Mouse (Mus musculus) megakaryocyte progenitor cell, adult 5-6 weeks (primary cell): Measurements from ENCODE around the gene Hist1h3h. TPM values are rescaled to one million over a fixed set of nuclear protein-coding genes. Genes with fewer than 3 reads are reported as not detected.

Experiments
- ATAC-seq: replicated peaks from 2 replicates; pipeline ENCODE4 v1.8.0; 2016; ENCODE audit warnings: mild to moderate bottlenecking, moderate TSS enrichment, inconsistent platforms; ENCODE audit not compliant: poor library complexity
- total RNA-seq, 2 experiments: library from RNA; stranded (forward) in 1 of 2; stranded (reverse) in 1 of 2; fragments of 157-497, 149-512 nt in 1 of 2; fragments of 200-1000 nt in 1 of 2; gene quantifications; 2 replicates each; pipeline versions ENCODE4 v1.2.3 to v1.2.4; 2015 to 2017

Hist1h3h gene
- total RNA-seq, 2 experiments from 2014 or later, result 35.1 to 295 TPM

DNA sequence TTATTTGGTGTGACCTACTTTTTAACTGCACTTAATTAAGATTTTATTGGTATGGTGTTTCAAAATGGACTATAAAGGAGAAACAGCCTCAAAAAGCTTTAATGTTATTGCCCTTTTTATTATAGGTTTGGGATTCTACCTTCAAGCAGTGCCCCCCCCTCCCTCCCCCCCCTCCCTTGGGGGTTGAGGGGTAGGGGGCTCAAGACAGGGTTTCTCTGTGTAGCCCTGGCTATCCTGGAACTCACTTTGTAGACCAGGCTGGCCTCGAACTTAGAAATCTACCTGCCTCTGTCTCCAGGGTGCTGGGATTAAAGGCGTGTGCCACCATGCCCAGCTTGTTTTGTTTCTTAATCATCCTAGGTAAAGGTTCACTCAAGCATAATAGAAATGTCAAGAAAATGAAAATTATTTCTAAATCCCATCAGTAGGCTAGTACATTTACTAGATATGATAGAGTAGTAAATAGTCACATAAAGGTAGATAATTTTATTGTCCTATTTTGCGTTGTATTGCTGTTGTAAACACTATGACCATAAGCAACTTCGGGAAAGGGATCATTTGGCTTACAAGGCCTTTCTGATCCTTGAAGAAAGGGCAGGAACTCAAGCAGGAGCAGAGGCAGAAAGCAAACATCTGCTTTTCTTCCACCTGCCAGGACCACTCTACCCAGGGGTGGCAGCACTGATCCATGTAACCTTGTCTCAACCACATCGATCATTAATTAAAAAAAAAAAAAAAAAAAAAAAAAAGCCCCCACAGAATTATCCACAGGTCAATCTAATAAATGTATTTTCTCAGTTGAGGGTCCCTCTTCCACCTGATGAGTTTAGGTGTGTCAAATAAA is 5.8 kb downstream of the Hist1h3h start:
- ATAC-seq, result no peak

DNA sequence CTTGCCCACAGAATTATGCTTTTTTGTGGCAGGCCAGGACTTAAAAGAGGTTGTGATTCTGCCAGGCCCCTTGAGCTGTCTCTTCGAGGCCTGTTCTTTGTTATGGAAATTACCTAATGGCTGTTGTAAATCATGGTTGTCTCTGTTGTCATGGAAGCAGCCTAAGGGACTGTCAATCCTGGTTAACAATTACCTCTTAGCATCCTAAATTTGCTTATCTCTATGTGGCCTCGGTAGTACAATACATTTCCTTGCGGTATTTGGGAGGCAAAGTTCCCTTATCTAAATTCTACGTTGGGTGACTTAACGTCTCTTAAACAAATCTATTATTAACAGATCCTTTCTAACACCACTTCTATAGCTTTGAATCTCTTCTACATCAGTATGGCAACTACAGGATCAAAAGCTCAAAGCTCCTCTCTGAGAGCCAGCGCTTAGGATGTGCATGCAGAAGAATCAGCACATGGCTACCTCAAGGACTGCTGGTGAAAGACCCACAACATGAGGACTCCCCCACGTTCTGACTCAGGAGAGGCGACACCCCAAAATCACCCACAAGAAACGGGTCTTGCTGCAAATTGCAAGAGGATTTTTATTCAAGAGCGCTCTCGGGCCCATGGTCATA is 10.6 kb downstream of the Hist1h3h start:
- ATAC-seq, result peak; percentile 48

DNA sequence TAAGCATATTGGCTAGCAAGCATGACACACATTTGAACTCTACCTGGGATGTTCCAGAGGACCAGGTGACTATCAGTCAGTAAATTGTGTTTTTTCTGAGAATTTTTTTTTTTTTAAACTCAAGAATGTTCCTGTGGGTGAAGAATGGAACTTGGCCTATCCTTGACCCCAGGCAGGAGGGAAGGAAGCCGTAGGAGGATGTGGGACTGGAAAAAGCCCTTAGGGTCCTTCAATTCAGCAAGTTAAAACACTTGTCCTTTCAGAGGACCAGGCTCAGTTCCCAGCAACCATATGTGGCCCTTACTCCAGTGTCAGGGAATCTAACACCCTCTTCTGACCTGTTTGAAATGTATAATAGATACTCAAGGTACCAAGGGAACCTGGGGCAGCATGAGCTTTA is 12.1 kb downstream of the Hist1h3h start:
- no peak for ATAC-seq

DNA sequence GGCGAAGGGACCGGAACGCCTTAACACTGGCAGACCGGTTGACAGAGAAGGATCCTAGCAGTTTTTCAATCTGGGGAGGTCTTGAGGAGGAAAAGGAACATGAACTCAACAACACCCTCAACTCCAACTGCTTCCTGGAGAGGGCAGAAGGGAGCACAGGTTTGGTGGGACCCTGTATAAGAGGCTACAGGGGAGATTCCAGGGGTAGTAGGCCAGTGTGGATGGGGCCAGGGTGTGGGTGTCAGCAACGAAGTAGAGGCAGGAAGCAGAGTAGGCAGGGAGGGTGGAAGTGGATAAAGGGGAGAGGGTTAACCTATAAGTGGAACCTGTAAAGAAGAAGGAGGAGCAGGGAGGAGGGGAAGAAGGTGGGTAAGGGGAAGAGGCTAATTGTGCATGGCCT is 16.0 kb downstream of the Hist1h3h start:
- no peak for ATAC-seq

DNA sequence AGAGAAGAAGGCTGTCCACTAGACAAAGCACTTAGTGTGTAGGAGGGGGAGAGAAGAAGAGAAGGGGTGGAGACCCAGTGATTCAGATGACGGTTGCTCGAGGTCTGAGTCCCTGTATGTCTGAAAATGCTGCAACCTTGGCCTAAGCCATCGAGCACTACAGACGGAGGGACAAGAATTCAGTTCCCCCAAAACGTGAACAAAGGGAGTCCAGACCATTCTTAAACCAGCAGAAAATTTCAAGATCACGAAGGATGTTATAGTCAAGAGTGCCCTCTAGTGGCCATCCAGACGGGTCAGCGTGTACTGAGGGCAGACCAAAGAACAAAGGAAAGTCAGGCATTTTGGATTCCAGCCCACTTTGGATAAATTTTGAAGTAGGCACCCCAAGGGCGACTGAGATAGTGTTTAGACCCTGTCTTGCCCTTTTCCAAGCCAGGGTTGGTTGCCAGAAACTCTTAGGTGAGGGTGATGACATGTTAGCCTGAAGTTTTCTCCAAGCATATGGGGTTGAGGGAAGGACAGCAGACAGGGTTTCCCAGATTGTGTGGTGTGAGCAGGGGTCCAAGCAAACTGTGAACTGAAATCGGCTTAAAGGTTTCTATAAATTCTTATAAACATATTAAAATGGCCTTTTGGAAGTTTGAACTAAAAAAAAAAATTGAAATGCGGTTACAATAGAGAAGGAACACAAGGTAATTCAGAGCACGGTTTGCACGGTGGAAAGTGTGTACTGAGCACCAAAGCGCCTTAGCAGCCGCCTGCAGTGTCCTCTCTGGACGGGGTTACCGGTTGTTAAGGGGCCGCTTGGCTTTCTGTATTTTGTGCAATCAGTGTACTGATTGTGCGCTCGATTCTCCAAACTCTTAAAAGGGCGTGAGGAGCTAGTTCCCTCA is 16.8 kb downstream of the Hist1h3h start:
- peak; percentile 69 for ATAC-seq

DNA sequence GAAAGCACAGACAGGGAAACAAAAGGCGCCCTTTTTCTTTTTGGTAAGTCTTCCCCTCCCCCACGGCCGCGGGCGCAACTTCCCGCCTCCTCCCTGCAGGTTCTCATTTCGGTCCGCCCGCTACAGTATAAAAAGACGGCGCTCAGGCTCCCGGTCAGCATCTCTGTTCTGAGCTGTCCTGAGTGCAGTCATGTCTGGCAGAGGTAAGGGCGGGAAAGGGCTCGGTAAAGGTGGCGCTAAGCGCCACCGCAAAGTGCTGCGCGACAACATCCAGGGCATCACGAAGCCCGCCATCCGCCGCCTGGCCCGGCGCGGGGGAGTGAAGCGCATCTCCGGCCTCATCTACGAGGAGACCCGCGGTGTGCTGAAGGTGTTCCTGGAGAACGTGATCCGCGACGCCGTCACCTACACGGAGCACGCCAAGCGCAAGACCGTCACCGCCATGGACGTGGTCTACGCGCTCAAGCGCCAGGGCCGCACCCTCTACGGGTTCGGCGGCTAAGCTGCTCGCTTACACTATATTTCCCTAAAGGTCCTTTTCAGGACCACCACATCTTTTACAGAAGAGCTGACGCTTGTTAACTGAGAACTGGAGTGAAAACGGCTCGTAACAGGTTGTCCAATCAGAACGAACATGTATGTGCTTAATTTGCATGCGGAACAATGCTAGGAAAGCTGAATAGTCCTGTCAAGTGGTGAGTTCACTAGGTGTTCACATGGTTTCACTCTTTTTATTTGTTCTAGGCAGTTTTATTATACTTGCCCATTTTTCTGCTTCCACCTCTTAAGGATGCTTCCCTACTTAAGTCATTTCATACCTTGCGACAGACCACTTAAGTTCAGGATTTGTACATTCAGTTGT is 17.7 kb downstream of the Hist1h3h start, which contains the start of gene Hist1h4j:
Hist1h4j (plus strand) TSS at position 159 of the 862 bp plus-strand sequence.
- ATAC-seq, result peak; percentile 81

DNA sequence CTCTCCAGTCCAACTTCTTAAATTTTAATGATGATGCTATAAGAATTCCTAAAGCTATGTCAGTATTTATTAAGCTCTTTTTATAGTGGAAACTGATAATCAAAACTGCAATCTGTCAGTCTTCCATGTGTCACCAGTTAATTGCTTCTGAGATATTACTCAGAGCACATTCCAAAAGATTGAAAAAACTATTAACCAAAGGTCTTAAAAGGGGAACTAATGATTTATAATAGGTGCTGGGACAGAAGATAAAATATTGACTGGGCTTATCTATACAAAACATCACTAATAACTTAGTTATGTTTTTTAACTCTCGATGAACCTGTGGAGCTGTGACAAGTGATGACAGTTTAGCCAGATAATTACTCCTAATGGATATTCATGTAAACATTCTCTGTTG is 27.5 kb downstream of the Hist1h3h start:
- ATAC-seq, result no peak

DNA sequence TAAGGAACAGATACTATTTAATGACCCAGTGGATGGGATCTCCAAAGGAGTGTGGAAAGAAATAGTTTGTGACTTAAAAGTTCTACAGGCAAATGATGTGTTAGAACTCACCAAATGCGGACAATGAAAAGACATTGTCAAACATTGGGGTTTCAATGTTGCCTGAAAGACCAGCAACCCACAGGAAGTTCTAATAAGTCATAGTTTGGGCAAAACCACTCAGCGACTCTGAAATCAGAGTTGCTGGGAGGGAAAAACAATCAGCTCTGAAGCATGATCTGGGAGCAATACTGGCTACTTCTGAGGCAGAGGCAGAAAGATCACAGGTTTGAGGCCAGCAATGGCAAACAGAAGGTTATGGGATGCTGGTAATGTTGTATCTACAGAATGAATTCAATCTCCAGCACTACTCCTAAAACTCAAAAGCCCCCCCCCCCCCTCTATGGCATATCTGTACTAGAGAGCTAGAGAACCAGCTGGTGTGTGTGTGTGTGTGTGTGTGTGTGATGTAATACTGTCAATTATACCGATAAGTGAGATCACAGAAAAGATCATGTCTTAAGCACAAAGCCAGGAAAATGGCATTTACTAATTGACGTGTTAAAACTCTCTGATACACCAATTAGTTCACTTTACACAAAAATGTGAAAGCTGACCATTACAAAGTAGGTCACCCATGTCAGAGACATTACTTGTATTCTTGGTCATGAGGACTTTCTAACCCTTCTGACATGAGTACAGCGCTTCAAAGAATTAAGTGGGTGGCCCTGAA is 32.1 kb downstream of the Hist1h3h start:
- ATAC-seq, result peak; percentile 13

DNA sequence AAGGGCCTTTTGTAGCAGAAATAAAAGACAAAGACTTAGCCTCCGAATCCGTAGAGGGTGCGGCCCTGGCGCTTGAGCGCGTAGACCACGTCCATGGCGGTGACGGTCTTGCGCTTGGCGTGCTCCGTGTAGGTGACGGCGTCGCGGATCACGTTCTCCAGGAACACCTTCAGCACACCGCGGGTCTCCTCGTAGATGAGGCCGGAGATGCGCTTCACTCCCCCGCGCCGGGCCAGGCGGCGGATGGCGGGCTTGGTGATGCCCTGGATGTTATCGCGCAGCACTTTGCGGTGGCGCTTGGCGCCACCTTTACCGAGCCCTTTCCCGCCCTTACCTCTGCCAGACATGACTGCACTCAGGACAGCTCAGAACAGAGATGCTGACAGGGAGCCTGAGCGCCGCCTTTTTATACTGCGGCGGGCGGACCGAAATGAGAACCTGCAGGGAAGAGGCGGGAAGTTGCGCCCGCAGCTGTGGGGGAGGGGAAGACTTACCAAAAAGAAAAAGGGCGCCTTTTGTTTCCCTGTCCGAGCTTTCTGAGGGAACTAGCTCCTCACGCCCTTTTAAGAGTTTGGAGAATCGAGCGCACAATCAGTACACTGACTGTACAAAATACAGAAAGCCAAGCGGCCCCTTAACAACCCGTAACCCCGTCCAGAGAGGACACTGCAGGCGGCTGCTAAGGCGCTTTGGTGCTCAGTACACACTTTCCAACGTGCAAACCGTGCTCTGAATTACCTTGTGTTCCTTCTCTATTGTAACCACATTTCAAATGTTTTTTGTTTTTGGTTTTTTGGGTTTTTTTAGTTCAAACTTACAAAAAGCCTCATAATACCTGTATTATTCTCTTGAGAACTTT is 32.9 kb downstream of the Hist1h3h start, which contains the start of gene Hist1h4k:
Hist1h4k (minus strand) TSS at position 347 of the 859 bp plus-strand sequence.
- ATAC-seq, result peak; percentile 59

DNA sequence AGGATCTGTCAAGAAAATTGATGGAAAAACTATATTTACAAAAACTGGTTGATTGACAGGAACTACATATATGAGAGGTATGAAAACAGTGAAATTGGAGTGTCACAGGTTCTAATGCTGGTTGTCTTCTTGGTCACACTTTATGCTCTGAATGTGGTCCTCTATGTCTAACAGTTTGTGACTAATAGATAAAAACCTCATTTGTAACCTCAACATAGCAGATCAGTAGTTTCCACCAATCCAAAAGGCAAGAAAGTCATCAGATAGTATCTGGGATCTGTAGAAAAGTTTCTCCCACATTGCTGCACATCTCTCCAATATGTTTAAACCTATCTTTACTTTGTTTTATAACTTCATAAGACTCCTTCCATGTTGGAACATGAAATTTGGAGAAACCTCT is 34.0 kb downstream of the Hist1h3h start:
- no peak for ATAC-seq

DNA sequence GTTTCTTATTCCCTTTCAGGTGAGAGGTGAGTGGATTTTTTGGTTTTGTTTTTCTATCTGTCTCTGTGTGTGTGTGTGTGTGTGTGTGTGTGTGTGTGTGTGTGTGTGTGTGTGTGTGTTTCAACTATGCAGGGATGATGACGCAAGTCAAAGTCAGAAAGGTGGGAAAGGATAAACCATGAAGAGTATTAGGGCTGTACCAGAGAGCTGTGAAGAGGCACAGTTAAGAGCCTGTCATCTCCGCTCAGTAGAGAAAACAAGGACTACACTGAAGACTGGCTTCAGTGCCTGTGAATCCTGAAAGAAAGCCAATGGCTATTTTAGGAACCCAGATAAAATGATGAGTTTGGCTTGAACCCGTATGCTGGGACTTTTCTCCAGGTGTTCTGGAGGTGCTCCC is 34.4 kb downstream of the Hist1h3h start:
- ATAC-seq, result no peak

DNA sequence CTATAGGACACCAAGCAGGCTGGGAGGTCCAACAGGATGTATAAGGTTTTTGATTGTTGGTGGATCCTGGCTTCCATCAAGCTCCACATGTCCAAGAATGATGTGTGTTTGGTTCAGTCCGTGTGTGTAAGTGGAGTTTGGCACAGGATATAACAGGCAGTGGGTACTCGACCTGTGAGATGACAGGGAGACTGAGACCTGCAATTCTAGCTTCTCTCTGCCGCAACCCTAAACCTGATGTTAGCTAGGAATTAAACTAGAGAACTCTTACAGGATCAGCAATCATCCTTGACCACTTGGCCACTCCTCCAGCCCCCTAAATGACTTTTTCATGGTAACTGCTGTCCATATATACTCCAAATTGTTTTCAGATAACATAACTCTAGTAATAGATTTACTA is 34.9 kb downstream of the Hist1h3h start:
- no peak for ATAC-seq

DNA sequence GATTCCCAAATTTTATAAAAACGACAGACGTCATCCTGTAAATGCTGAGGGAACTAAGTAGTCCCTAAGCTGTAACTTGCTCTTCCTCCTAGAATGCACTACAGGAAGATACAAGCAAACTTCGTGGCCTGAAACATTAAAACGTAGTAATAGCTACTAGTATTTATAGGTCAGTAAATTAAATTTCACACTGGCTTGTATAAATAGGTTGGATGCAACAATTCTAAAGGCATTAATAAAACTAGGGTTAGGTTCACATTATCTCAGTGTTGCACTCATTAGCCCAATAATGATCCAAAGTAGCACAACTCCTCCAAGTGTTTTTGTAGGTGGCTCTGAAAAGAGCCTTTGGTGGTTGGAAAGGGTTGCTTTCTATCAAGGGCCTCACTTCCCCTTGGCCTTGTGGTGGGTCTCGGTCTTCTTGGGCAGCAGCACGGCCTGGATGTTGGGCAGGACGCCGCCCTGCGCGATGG is 35.6 kb downstream of the Hist1h3h start:
- peak; percentile 17 for ATAC-seq

DNA sequence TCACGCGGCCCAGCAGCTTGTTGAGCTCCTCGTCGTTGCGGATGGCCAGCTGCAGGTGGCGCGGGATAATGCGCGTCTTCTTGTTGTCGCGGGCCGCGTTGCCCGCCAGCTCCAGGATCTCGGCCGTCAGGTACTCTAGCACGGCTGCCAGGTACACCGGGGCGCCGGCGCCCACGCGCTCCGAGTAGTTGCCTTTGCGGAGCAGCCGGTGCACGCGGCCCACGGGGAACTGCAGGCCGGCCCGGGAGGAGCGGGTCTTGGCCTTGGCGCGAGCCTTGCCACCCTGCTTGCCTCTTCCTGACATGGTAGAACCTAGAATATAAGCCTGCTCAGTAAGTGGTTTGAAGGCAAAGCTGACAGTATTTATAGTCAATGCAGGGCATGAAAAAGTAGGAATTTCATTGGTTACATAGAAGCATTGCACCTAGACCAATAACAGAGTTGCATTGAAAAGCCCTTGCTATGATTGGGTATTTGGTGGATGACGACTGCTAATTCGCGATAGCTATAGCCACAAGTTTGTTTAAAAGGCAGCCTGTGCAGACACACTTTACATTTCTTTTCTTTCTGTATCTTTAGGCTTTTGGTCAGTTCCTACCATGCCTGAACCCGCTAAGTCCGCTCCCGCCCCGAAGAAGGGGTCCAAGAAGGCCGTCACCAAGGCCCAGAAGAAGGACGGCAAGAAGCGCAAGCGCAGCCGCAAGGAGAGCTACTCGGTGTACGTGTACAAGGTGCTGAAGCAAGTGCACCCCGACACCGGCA is 36.2 kb downstream of the Hist1h3h start, which contains the start of the genes Hist1h2ak and Hist1h2bn:
Hist1h2ak (minus strand) TSS at position 304 of the 762 bp plus-strand sequence.
Hist1h2bn (plus strand) TSS at position 600 of the 762 bp plus-strand sequence.
- peak; percentile 74 for ATAC-seq

DNA sequence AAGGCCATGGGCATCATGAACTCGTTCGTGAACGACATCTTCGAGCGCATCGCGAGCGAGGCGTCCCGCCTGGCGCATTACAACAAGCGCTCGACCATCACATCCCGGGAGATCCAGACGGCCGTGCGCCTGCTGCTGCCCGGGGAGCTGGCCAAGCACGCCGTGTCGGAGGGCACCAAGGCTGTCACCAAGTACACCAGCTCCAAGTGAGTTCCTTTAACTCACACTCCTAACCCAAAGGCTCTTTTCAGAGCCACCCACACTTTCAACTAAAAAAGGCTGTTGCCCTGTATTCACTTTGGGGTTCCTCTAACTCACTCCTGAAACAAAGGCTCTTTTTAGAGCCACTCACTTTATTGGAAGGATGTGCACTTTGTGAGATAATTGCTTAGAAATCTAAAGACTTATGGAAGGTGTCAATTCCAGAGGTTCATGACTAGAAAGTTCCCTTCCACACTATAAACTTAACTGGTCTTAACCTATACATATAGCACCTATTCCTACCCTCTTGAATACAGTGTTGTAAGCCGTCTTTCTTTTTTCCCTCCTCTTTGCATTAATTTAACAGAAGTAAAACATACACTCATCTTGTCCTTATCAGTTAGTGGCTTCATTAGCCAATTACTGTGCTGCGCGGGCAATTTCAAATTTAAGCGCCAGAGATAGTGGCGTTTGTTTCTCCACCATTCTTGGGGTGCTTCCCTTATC is 37.0 kb downstream of the Hist1h3h start:
- ATAC-seq, result peak; percentile 28

DNA sequence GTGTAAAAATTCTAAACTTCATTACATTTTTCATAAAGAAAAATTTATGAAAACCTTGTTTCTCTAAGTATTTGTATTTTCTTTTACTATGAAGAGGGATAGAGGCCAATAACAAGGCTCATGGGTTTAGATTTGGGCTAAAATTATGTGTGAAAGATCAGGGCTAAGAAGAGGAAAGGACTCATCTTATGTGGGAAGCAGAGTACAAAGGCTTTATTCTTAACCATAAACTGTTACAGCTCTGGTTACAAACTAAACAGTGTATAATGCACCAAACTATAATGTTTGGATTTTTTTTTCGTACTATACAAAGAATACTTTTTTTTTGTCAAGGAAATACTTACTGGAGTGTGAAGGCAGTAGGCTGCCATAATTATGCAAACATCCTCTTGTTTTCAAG is 38.2 kb downstream of the Hist1h3h start:
- no peak for ATAC-seq
